Mouse (Mus musculus): ENCODE data around the gene Uvrag. TPM values are rescaled to one million over a fixed set of nuclear protein-coding genes. Genes with fewer than 3 reads are reported as not detected.

Uvrag gene
- polyA plus RNA-seq, 1 experiment = 12.3 TPM

DNA sequence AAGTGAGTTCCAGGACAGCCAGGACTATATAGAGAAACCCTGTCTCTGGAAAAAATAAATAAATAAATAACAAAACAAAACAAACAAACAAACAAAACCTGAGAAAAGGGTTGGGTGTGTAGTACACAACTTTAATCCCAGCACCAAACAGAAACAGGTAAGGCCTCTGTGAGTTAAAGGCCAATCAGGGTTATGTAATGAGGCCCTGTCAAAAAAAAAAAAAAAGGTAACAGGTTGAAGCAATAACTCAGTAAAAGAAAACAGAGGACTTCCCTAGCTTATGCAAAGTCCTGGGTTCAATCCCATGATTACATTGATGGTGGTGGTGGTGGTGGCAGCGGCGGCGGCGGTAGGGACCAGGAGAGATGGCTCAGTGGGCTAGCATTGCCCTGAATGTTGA, 3.4 kb downstream of the Uvrag start:
- no peak for TF ChIP-seq POLR2A (IDR thresholded peaks at IDR 0.05; ENCODE audit: borderline replicate concordance, extremely low read depth, insufficient read depth, insufficient read length, poor library complexity, severe bottlenecking)
- TF ChIP-seq CTCF (IDR thresholded peaks at IDR 0.05; ENCODE audit: borderline replicate concordance, extremely low read depth, insufficient read depth, insufficient read length) = no peak
- DNase-seq (ENCODE audit: low read depth) = no peak

- DNase-seq (ENCODE audit: low read depth) = no peak
- no peak for TF ChIP-seq CTCF (IDR thresholded peaks at IDR 0.05; ENCODE audit: borderline replicate concordance, extremely low read depth, insufficient read depth, insufficient read length)
Measured at GRCm38 (mm10) chr7:99136789-99137188, 4.2 kb downstream of the Uvrag start.

GRCm38 (mm10) chr7:99133811-99134402, 7.0 kb downstream of the Uvrag start:
- TF ChIP-seq POLR2A (IDR thresholded peaks at IDR 0.05; ENCODE audit: borderline replicate concordance, extremely low read depth, insufficient read depth, insufficient read length, poor library complexity, severe bottlenecking) = no peak
- TF ChIP-seq CTCF (IDR thresholded peaks at IDR 0.05; ENCODE audit: borderline replicate concordance, extremely low read depth, insufficient read depth, insufficient read length) = no peak
- no peak for DNase-seq (ENCODE audit: low read depth)

DNA sequence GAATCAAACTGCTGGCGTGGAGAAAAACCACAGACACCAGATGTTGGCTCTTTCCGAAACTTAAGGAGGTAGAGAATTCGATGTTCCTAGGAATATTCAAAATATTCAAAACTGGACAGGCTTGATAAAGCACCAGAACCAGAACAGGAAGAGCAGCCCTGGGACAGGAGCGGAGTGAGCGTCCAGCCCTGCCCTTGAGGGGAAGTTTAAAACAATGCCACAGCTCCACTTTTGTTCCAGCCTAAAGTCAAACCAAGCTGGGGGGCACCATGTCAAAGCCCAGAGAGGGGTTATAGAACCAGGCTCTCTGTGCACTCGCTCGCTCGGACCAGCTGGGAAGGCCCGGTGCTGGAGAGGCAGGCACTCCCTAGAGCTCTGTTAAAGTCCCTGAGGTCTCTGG, 8.3 kb downstream of the Uvrag start:
- TF ChIP-seq POLR2A (IDR thresholded peaks at IDR 0.05; ENCODE audit: borderline replicate concordance, extremely low read depth, insufficient read depth, insufficient read length, poor library complexity, severe bottlenecking) = no peak
- TF ChIP-seq CTCF (IDR thresholded peaks at IDR 0.05; ENCODE audit: borderline replicate concordance, extremely low read depth, insufficient read depth, insufficient read length) = no peak
- no peak for DNase-seq (ENCODE audit: low read depth)

GRCm38 (mm10) chr7:99131819-99132353, 9.1 kb downstream of the Uvrag start:
- no peak for DNase-seq (ENCODE audit: low read depth)
- TF ChIP-seq POLR2A (IDR thresholded peaks at IDR 0.05; ENCODE audit: borderline replicate concordance, extremely low read depth, insufficient read depth, insufficient read length, poor library complexity, severe bottlenecking) (no peak), CTCF (IDR thresholded peaks at IDR 0.05; ENCODE audit: borderline replicate concordance, extremely low read depth, insufficient read depth, insufficient read length) (no peak)

DNA sequence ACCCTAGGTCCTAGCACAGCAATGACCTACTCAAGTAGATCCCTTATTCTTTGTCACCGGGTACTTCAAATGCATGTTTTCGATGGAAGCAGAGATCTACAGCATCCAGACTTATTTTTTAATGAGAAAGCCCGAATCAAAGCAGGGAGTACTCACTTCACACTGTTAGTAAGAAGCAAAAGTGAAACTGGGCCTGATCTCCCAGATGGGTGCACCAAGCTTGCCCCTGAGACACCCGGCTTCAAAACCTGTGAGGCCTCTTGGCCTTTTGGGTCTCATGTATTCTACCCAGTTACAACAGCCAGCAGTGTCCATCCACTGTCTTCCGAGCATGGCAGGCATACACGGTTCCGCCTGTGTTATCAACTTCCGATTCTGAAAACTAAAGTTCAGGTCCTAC, 12.0 kb downstream of the Uvrag start:
- TF ChIP-seq CTCF (IDR thresholded peaks at IDR 0.05; ENCODE audit: borderline replicate concordance, extremely low read depth, insufficient read depth, insufficient read length) (no peak), POLR2A (IDR thresholded peaks at IDR 0.05; ENCODE audit: borderline replicate concordance, extremely low read depth, insufficient read depth, insufficient read length, poor library complexity, severe bottlenecking) (no peak)

GRCm38 (mm10) chr7:99128020-99128950, 12.7 kb downstream of the Uvrag start:
- no peak for TF ChIP-seq CTCF (IDR thresholded peaks at IDR 0.05; ENCODE audit: borderline replicate concordance, extremely low read depth, insufficient read depth, insufficient read length)
- no peak for TF ChIP-seq POLR2A (IDR thresholded peaks at IDR 0.05; ENCODE audit: borderline replicate concordance, extremely low read depth, insufficient read depth, insufficient read length, poor library complexity, severe bottlenecking)
- DNase-seq (ENCODE audit: low read depth) = no peak

More for the DNA sequence above, 12.0 kb downstream of the Uvrag start:
- DNase-seq (ENCODE audit: low read depth) = no peak

DNA sequence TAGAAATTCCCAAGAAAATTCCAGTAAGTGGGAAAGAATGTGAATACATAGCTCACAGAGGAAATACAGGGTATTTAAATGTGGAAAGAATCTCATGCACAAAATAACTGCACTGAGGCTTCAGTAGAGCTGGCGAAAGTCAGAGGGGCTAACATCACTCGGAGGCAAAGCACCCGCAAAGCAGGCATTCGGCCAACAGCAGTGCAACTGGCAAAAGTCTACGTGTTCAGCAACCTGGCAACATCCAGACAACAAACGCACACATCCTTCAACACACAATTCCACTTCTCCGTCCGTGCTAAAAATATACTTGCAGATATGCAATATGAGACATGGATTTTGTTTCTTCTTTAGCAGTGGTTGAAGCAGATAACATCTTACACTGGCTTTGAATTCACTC, 14.9 kb downstream of the Uvrag start:
- peak; percentile 40 for DNase-seq (ENCODE audit: low read depth)

GRCm38 (mm10) chr7:99122651-99123050, 18.3 kb downstream of the Uvrag start:
- DNase-seq (ENCODE audit: low read depth) = no peak
- TF ChIP-seq POLR2A (IDR thresholded peaks at IDR 0.05; ENCODE audit: borderline replicate concordance, extremely low read depth, insufficient read depth, insufficient read length, poor library complexity, severe bottlenecking) (no peak), CTCF (IDR thresholded peaks at IDR 0.05; ENCODE audit: borderline replicate concordance, extremely low read depth, insufficient read depth, insufficient read length) (no peak)

More for the DNA sequence above, 14.9 kb downstream of the Uvrag start:
- TF ChIP-seq POLR2A (IDR thresholded peaks at IDR 0.05; ENCODE audit: borderline replicate concordance, extremely low read depth, insufficient read depth, insufficient read length, poor library complexity, severe bottlenecking) = no peak
- TF ChIP-seq CTCF (IDR thresholded peaks at IDR 0.05; ENCODE audit: borderline replicate concordance, extremely low read depth, insufficient read depth, insufficient read length) = no peak

- TF ChIP-seq POLR2A (IDR thresholded peaks at IDR 0.05; ENCODE audit: borderline replicate concordance, extremely low read depth, insufficient read depth, insufficient read length, poor library complexity, severe bottlenecking) (no peak), CTCF (IDR thresholded peaks at IDR 0.05; ENCODE audit: borderline replicate concordance, extremely low read depth, insufficient read depth, insufficient read length) (no peak)
- DNase-seq (ENCODE audit: low read depth) = no peak
Measured at GRCm38 (mm10) chr7:99120865-99121521, 19.9 kb downstream of the Uvrag start.

DNA sequence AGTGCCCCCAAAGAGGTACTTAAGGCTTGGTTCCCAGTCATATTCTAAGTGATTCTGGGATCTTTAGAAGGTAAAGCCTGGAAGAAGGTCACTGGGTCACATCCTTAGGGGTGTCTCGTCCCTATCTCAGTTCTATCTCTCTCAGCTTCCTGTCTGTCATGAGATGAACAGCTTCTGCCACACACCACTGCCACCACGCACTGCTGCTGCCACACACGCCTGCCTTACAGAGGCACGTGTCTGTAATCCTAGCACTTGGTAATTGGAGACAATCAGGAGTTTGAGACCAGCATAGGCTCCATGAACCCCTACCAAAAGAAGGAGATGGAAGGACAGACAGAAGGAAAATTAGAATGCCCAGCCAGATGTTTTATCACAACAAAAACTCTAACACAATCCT, 20.9 kb downstream of the Uvrag start:
- DNase-seq (ENCODE audit: low read depth) = no peak
- no peak for TF ChIP-seq CTCF (IDR thresholded peaks at IDR 0.05; ENCODE audit: borderline replicate concordance, extremely low read depth, insufficient read depth, insufficient read length)
- no peak for TF ChIP-seq POLR2A (IDR thresholded peaks at IDR 0.05; ENCODE audit: borderline replicate concordance, extremely low read depth, insufficient read depth, insufficient read length, poor library complexity, severe bottlenecking)

Measured in brain, embryonic 14.5 days (tissue).